Mouse (Mus musculus): ENCODE data around the gene Ppfibp1.

GRCm38 (mm10) chr6:147023568-147023967, 135.3 kb downstream of the Ppfibp1 start:
- TF ChIP-seq CTCF (IDR thresholded peaks at IDR 0.05): no peak
- TF ChIP-seq POLR2A (IDR thresholded peaks at IDR 0.05; ENCODE audit: insufficient read depth, low read depth, low read length): no peak
- TF ChIP-seq EP300 (IDR thresholded peaks at IDR 0.05; ENCODE audit: insufficient read depth, low read depth, low read length): no peak

Measured in heart, adult 2 months (tissue).